Mouse (Mus musculus) olfactory bulb, adult 2 months (tissue): ENCODE measurements around the gene Zfp27.

Experiments
- CTCF ChIP-seq: fragments of 200-500 bp; IDR thresholded peaks from 2 replicates; pipeline ENCODE4 v1.5.1; 2012; ENCODE audit warnings: low read depth, mild to moderate bottlenecking, low read length, moderate library complexity; ENCODE audit not compliant: insufficient read depth
- POLR2A ChIP-seq: fragments of 200-500 bp; IDR thresholded peaks from 2 replicates; pipeline ENCODE4 v1.6.1; 2012; ENCODE audit warnings: mild to moderate bottlenecking, low read depth, low read length, moderate library complexity; ENCODE audit not compliant: insufficient read depth

GRCm38 (mm10) chr7:29853219-29853842 lies 53.0 kb downstream of the Zfp27 start, which contains the start of gene Zfp940:
- TF ChIP-seq CTCF = no peak
- TF ChIP-seq POLR2A = peak; percentile 32; the same call in 1 of the 2 replicates
